Mouse (Mus musculus): ENCODE measurements around the gene Nub1.
A peak's percentile ranks its signal among the peaks of the same experiment; 100 is the strongest.
"Not testable (repeated sequence)": the region's sequence is repeated elsewhere in the genome, so short reads cannot be mapped to it uniquely, and the experiment has no call there.

The Nub1 gene

DNA sequence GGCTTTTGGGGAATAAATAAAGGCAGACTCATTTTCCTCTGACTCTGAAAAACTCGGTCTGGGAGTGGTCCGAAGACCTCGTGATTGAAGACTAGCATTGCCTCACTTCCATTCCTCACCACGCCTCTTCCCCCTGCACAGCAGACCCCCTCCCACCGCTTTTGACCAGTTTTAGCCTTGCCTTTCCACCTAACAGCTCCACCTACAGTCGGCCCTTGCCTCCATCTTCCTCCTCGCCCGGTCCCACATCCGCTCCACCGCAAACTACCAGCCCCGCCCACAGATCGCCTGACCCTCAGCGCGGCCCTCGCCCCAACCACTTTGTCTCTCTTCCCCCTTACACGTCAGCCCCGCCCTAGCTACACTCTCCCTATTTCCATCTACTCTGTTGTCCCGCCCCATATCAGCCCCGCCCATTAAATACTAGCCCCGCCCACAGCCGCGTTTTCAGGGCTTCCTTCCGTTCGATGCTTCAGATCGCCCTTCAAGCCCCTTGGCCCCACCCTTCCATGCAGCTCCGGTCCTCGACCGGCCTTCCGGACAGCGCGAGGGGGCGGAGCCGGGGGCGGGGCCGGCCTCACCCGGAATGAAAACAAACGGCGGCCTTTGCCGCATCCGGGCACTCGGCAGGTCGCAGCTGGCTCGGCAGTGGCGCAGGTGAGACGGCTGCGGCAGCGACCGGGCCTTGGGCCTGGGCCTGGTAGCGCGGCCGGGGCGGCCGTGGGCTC lies at the start of gene Nub1:
Gene Nub1 (plus strand): TSS at position 167 of the 728 bp plus-strand sequence.
- peak; percentile 96 for DNase-seq (ENCODE audit: low spot score in 2 of 2)

GRCm38 (mm10) chr5:24636987-24637386 lies 48.3 kb upstream of the Nub1 start:
- DNase-seq (ENCODE audit: low spot score in 2 of 2): no peak

GRCm38 (mm10) chr5:24638131-24638530 lies 47.2 kb upstream of the Nub1 start:
- no peak for DNase-seq (ENCODE audit: low spot score in 2 of 2)

- no peak for DNase-seq (ENCODE audit: low spot score in 2 of 2)
Observed at GRCm38 (mm10) chr5:24639081-24639480, 46.3 kb upstream of the Nub1 start.

DNA sequence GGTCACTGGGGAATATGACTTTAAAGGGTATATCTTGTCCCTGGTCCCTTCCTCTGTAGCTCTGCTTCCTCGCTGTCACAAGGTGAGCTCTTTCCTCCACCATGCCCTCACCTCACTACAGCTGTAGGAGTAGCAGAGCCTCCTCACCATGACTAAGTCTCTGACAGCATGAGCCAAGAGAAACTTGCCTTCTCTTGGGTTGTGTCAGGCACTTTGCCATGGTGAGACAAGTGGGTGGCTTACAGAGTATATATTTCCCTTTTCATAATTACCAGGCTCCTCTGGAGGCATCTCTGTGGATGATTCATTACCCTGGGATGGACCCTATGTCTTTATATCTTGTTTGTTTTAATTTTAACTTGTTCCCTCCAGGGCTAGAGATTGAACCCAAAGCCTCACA lies 39.9 kb upstream of the Nub1 start:
- DNase-seq (ENCODE audit: low spot score in 2 of 2): no peak

DNA sequence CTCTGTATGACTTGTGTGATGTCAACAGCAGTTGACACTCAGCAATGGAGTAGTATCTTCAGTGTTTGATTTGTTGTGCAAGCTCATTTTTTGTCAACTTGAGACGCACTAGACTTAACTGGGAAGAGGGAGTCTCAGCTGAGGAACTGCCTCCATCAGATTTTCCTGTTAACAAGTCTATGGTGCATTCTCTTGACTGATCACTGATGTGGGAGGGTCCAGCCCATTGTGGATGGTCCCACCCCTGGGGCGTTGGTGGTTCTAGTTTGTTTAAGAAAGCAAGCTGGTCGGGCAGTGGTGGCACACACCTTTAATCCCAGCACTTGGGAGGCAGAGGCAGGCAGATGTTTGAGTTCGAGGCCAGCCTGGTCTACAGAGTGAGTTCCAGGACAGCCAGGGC lies 36.1 kb upstream of the Nub1 start:
- no peak for DNase-seq (ENCODE audit: low spot score in 2 of 2)

DNA sequence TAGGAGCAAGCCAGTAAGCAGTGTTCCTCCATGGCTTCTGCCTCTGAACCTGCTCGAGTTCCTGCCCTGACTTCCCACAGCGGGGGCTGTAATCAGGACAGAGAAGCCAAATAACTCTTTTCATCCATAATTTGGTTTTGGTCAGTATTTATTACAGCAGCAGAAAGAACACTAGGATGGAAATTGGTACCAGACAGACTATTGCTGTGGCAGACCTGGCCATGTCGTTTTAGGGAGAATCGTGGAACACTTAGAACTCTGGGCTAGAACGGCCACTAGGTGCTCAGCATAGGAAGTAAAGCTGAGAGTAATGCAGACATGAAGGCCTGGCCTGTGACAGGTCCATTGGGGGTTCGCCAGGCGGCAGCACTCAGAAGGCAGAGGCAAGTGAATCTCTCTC lies 35.6 kb upstream of the Nub1 start:
- DNase-seq (ENCODE audit: low spot score in 2 of 2): no peak

GRCm38 (mm10) chr5:24651356-24651755 lies 34.0 kb upstream of the Nub1 start:
- DNase-seq (ENCODE audit: low spot score in 2 of 2): no peak

- peak; percentile 54 to 84 for DNase-seq (ENCODE audit: low spot score in 2 of 2)
Observed at GRCm38 (mm10) chr5:24651768-24652752, 33.3 kb upstream of the Nub1 start.

DNA sequence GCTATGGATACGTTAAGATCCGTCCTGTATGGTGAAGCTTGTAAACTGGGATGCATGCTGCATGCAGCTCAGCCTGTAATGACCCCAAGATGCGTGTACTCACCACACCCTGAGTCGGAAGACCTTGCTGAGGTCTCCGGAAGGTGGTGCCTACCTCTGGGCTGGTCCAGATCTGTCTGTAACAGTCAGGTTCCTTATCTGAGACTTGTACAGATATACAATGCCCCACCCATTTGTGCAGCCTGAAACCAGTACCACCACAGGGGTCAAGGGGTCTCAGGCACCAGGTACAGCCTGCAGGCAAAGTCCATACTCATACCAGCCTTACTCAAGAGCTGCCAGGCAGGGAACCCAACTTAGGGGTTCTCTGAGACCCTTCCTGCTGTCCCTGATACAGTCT lies 32.6 kb upstream of the Nub1 start:
- no peak for DNase-seq (ENCODE audit: low spot score in 2 of 2)

- DNase-seq (ENCODE audit: low spot score in 2 of 2): no peak
Observed at GRCm38 (mm10) chr5:24654491-24654890, 30.8 kb upstream of the Nub1 start.

GRCm38 (mm10) chr5:24657113-24657512 lies 28.2 kb upstream of the Nub1 start:
- DNase-seq (ENCODE audit: low spot score in 2 of 2): no peak

- no peak for DNase-seq (ENCODE audit: low spot score in 2 of 2)
Observed at GRCm38 (mm10) chr5:24659708-24660423, 25.5 kb upstream of the Nub1 start.

- no peak for DNase-seq (ENCODE audit: low spot score in 2 of 2)
Observed at GRCm38 (mm10) chr5:24661457-24661856, 23.9 kb upstream of the Nub1 start.

DNA sequence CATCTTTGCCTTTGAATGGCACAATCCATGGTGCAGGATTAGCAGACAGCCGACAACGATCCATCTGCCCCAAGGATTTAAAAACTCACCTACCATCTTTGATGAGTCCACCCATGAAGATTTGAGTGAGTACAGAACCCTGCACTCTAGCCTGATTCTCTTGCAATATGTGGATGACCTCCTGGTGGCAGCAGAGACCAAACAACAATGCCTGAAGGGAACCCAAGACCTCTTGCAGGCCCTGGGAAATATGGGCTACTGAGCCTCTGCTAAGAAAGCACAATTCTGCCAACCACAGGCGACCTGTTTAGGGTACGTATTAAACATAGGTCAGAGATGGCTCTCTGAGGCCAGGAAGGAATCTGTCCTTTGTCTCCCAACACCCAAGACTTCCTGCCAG lies 11.1 kb upstream of the Nub1 start:
- peak; percentile 46 to 75 for DNase-seq (ENCODE audit: low spot score in 2 of 2)

DNA sequence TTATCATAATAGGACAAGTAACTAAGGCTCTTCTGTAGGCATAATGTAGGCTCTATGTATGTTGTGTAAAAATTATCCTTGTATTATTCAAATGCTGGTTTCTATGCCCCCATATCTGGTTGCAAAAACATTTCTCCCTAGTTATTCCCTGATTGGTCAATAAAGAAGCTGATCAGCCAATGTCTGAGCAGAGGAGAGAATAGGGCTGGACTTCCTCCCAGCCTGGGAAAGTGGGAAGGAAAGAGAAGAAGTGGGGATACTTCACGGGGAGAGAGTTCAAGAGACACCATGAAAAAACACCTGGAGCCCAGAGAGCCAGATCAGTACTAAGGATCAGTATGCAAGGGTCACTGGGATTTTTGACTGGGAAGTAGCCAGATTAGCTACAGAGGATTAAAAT lies 3.9 kb upstream of the Nub1 start:
- no peak for DNase-seq (ENCODE audit: low spot score in 2 of 2)

- peak; percentile 46 to 50 for DNase-seq (ENCODE audit: low spot score in 2 of 2)
Observed at GRCm38 (mm10) chr5:24684578-24685365, 560 bp upstream of the Nub1 start.

- no peak for DNase-seq (ENCODE audit: low spot score in 2 of 2)
Observed at GRCm38 (mm10) chr5:24686176-24686575, 844 bp downstream of the Nub1 start.

DNA sequence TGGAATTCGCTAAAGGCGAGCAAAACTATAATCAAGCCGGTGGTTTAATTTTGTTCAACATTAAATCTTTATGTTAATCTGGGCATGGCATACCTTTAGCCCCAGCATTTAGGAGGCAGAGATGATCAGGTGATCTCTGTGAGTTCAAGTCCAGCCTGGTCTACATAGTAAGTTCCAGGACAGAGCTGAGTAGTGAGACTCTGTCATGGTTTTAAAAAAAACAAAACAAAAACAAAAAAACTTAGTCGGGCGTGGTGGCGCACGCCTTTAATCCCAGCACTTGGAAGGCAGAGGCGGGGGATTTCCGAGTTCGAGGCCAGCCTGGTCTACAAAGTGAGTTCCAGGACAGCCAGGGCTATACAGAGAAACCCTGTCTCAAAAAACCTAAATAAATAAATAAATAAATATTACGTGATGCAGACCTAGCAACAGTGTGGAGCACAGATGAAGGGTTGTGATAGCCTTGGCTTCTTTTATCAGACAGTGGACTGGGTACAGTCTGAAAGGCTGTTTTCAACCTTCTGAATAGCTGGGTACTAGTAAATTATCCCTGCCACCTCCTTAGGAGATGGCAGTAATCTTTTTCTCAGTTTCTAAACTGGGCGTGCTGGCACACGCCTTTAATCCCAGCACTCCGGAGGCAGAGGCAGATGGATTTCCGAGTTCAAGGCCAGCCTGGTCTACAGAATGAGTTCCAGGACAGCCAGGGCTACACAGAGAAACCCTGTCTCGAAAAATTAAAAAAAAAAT lies 1.5 kb downstream of the Nub1 start:
- DNase-seq (ENCODE audit: low spot score in 2 of 2): not testable (repeated sequence)

DNA sequence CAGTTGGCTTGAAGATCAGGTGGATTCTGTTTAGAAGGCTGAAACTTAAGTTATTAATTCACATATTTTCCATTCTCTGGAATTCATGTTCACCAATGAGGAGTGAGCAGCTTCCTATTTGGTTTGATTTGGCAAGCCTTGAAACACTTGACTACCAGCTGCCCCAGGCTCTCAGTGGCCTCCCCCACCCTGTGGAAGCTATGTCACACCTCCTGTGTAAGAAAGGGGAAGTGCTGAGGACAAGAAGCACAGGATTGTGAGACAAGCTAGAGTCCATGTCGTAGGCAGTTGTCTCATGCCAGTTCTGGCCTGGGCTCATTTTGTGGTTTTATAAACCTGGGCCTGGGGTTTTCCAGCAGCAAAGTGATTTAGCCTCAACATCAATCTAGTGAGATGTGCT lies 2.4 kb downstream of the Nub1 start:
- peak in 1 of 2 experiments; percentile 23 for DNase-seq (ENCODE audit: low spot score in 2 of 2)

DNA sequence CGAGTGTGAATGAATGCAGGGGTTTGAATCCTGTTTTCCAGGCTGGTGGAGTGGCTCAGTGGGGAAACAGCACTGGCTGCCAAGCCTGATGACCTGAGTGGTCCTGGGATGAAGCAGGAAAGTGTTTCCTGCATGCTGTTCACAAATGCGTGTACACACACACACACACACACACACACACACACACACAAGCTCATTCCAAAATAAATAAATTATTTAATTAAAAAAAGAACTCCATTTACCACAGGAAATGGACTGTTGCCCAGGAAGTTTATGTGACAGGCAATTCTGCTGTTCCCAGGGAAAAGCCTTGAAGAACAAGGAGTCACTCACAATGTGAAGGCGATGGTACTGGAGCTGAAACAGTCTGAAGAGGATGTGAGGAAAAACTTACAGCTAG lies 11.4 kb downstream of the Nub1 start:
- DNase-seq (ENCODE audit: low spot score in 2 of 2): no peak

Measured in frontal cortex, postnatal 10 days (tissue).